20 mouse cellular contexts compared by ENCODE assay signal in the genomic region with DNA sequence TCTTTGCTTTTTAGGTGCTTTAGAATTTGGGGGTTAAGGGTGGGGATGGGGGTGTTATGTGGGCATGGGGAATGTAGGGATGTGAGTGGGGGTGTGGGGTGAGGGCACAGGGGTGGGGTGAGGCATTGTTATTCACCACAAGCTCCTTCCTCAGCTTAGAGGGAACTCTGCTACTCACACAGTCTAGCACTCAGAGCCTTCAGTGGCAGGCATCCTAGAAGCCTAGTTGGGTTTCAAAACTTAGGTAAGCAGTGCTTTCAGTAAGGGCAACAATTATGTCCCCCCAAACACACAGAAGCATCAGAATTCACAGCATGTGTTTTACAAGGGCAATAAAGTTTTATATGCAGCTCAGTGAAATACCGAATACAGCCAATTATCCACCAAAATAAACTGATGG.
"Had no signal": no experiment of that assay in that cellular context is flagged by ENCODE, and none has a peak within 500 bp of the region (broad histone marks: within the 10 kb centered on the region; RNA-seq: fewer than 3 reads in every experiment).

No protein-coding gene starts in this region.

- H3K4me1 ChIP-seq: midbrain, embryonic 12.5 days; midbrain, embryonic 15.5 days; stomach, embryonic 15.5 days had no signal

- ATAC-seq: intestine, embryonic 15.5 days; liver, postnatal 0 days; lung, postnatal 0 days; midbrain, embryonic 15.5 days had no signal

- H3K36me3 ChIP-seq: intestine, embryonic 15.5 days; kidney, embryonic 15.5 days; limb, embryonic 15.5 days; midbrain, embryonic 12.5 days; midbrain, embryonic 15.5 days; stomach, embryonic 15.5 days had no signal

- DNase-seq: kidney, adult 11 months; kidney, adult 8-10 months; kidney, postnatal 10 days; kidney, postnatal 36 days; liver, postnatal 0 days; lung, embryonic 14.5 days; retina, postnatal 1 day; right cerebral cortex, postnatal 25 days; spleen, adult 18-20 months; thymus, postnatal 25 days had no signal

- H3K27ac ChIP-seq: intestine, embryonic 15.5 days; kidney, embryonic 15.5 days; limb, embryonic 15.5 days; liver, embryonic 14.5 days; macrophage; midbrain, embryonic 12.5 days; midbrain, embryonic 15.5 days; stomach, embryonic 15.5 days had no signal

- H3K9me3 ChIP-seq: intestine, embryonic 15.5 days; kidney, embryonic 15.5 days; limb, embryonic 15.5 days; midbrain, embryonic 12.5 days; midbrain, embryonic 15.5 days; stomach, embryonic 15.5 days had no signal

- H3K4me2 ChIP-seq: intestine, embryonic 15.5 days; kidney, embryonic 15.5 days; limb, embryonic 15.5 days; liver, embryonic 11.5 days; lung, embryonic 14.5 days; midbrain, embryonic 12.5 days; midbrain, embryonic 15.5 days; stomach, embryonic 15.5 days had no signal

- H3K27me3 ChIP-seq: intestine, embryonic 15.5 days; midbrain, embryonic 12.5 days; midbrain, embryonic 15.5 days; stomach, embryonic 15.5 days had no signal

- H3K4me3 ChIP-seq: intestine, embryonic 15.5 days; kidney, embryonic 15.5 days; limb, embryonic 15.5 days; midbrain, embryonic 12.5 days; midbrain, embryonic 15.5 days; stomach, embryonic 15.5 days had no signal

- H3K9ac ChIP-seq: intestine, embryonic 15.5 days; kidney, embryonic 15.5 days; limb, embryonic 15.5 days; liver, embryonic 14.5 days; liver, postnatal 0 days; lung, embryonic 14.5 days; midbrain, embryonic 12.5 days; midbrain, embryonic 15.5 days; stomach, embryonic 15.5 days had no signal
